Mouse (Mus musculus) MEL (cell line): Measurements from ENCODE around the gene Ndufaf2.

Source experiments
- CHD1 ChIP-seq: IDR thresholded peaks from 2 replicates; pipeline ENCODE4 v1.6.1; 2012; ENCODE audit warnings: low read depth, mild to moderate bottlenecking, inconsistent platforms, low read length, improper control_type of control experiment
- CHD2 ChIP-seq: IDR thresholded peaks from 2 replicates; pipeline ENCODE4 v1.6.1; 2011; ENCODE audit warnings: low read length, improper control_type of control experiment
- CTCF ChIP-seq, 3 experiments: IDR thresholded peaks in 2 of 3; conservative IDR thresholded peaks in 1 of 3; 2 replicates each; pipeline ENCODE4 v1.5.1; 2011 to 2012; ENCODE audit warnings: low read length in 3 of 3, low read depth in 2 of 3, mild to moderate bottlenecking in 2 of 3, improper control_type of control experiment in 1 of 3, inconsistent platforms in 1 of 3, mixed read lengths in 1 of 3, moderate library complexity in 1 of 3; ENCODE audit not compliant: control insufficient read depth in 1 of 3, insufficient read depth in 1 of 3, poor library complexity in 1 of 3, severe bottlenecking in 1 of 3
- GATA1 ChIP-seq: IDR thresholded peaks from 2 replicates; pipeline ENCODE4 v1.6.1; 2011; ENCODE audit warnings: low read depth, low read length, improper control_type of control experiment
- MXI1 ChIP-seq: IDR thresholded peaks from 2 replicates; pipeline ENCODE4 v1.6.1; 2011; ENCODE audit warnings: mild to moderate bottlenecking, low read depth, low read length, improper control_type of control experiment

- TF ChIP-seq CHD1, result no peak
- TF ChIP-seq CTCF (IDR thresholded peaks at IDR 0.05 in 2 of 3, conservative IDR thresholded peaks at IDR 0.05 in 1 of 3; ENCODE audit: control insufficient read depth in 1 of 3, insufficient read depth in 1 of 3, low read depth in 2 of 3, low read length in 3 of 3, poor library complexity in 1 of 3, severe bottlenecking in 1 of 3), result no peak
- TF ChIP-seq CHD2, result no peak
- no peak for TF ChIP-seq GATA1
- TF ChIP-seq MXI1, result no peak
Measured at GRCm38 (mm10) chr13:107995211-107995610, 163.2 kb downstream of the Ndufaf2 start.
